Mouse (Mus musculus) bone marrow macrophage, adult 2 months (primary cell): ENCODE measurements around the gene Mrpl53. TPM values are rescaled to one million over a fixed set of nuclear protein-coding genes. Genes with fewer than 3 reads are reported as not detected.

Source experiments
- H3K27ac ChIP-seq: 2 replicates; pipeline ENCODE4 v1.5.1; 2012; ENCODE audit warnings: low read depth, low read length; ENCODE audit not compliant: insufficient read depth
- H3K4me1 ChIP-seq: 2 replicates; pipeline ENCODE4 v1.6.1; 2012; ENCODE audit warnings: low read length; ENCODE audit not compliant: control insufficient read depth, insufficient read depth
- H3K4me3 ChIP-seq: 2 replicates; pipeline ENCODE4 v1.5.1; 2012; ENCODE audit warnings: mild to moderate bottlenecking, low read length, moderate library complexity; ENCODE audit not compliant: insufficient read depth
- CTCF ChIP-seq: IDR thresholded peaks from 2 replicates; pipeline ENCODE4 v1.5.1; 2012; ENCODE audit warnings: low read depth, mild to moderate bottlenecking, low read length, moderate library complexity
- POLR2A ChIP-seq: IDR thresholded peaks from 2 replicates; pipeline ENCODE4 v1.6.1; 2012; ENCODE audit warnings: mild to moderate bottlenecking, low read depth, low read length, borderline replicate concordance
- polyA plus RNA-seq: library from polyadenylated mRNA; stranded (reverse); fragments of >200 nt; gene quantifications from 2 replicates; pipeline ENCODE4 v1.2.4, GENCODE M21; 2012; ENCODE audit not compliant: missing spikeins, insufficient read depth, insufficient read length

The Mrpl53 gene
- polyA plus RNA-seq, result 26.5 and 26.9 TPM in 2 replicates

DNA sequence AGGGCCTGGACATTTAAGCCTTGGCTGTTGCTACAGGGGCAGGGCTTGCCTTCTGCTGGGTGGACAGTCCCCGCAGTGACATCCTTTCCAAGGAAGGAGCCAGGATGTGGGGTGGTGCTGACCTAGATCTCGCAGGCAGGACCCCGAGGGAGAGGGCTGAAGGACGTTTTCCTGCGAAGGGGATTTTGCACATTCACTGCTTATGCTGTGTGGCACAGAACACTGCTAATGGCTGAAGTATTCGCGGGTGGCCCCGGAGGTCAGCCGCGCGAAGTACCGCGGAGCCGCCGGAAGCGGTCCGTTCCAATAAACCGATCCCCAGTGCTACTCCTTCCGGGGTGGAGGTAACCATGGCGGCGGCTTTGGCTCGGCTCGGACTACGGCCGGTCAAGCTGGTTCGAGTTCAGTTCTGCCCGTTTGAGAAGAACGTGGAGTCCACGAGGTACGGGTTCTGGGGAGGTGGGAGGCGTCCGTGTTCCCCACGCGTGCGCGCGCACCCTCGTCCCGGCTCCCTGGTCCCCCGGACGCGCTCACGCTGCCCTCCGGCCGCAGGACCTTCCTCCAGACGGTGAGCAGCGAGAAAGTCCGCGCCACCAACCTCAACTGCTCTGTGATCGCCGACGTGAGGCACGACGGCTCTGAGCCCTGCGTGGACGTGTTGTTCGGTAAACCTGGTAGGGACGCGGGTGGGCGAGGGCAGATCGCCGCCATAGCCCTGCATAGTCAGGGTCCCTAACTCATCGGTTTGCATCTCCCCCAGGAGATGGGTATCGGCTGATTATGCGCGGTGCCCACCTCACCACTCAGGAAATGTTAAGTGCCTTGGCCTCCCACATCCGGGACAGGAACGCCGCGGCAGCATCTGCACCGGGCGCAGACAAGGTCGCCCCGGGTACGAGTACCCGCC lies at the start of gene Mrpl53:
Gene Mrpl53, plus strand, starts transcription at position 279 of the 907 bp plus-strand sequence.
- H3K4me1 ChIP-seq, result peaks cover 7% of the 10 kb centered on the region
- H3K4me3 ChIP-seq, result peak within 1 kb of the TSS; percentile 89
- TF ChIP-seq CTCF, result no peak
- TF ChIP-seq POLR2A, result no peak

DNA sequence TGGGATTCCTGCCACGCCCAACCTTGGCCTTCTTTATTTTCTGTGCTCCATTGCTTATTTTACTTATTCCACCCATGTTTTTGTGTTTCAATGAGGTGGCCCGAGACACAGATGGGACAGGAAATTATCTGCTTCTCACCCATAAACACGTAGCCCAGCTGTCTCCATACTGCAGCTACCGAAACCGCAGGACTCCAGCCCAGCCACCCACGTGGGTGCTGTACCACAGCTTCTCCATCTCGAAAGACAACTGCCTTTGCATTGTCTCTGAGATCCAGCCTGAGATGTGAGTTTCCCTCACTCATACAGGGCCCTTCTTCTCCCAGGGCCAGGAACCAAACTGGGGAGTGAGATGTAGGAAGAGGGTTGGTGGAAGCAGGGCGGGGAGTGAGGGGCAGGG lies 42.8 kb upstream of the Mrpl53 start:
- Histone ChIP-seq H3K4me3 (no peak overlapping the region), H3K4me1 (peaks cover 3% of the 10 kb centered on the region; the same call in 1 of the 2 replicates), H3K27ac (no peak overlapping the region)
- TF ChIP-seq POLR2A, result no peak
- no peak for TF ChIP-seq CTCF

More for the DNA sequence above, at the start of gene Mrpl53:
- H3K27ac ChIP-seq, result peak within 1 kb of the TSS; percentile 70

DNA sequence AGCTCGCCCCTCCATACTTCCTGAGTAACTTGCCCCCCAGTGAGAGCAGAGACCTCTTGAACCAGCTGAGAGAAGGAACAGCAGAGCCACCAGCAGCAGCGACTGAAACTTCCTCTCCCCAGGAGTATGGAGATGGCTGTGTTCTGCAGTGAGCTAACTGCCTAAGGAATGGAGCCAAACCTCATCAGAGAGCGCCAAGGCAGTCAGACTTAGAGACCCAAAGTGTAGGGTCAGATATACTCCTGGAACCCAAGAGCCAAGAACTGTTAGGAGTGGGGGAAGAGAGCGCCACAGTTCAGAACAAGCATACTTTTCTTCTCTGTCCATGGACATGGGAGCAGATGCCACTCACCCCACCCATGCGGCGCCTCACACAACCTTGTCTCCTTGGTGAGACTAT lies 42.4 kb upstream of the Mrpl53 start:
- TF ChIP-seq CTCF (no peak), POLR2A (0 out of 2 replicates have a peak, but pooled peaks have one; percentile 37)
- Histone ChIP-seq H3K4me1 (peaks cover 3% of the 10 kb centered on the region; the same call in 1 of the 2 replicates), H3K4me3 (no peak overlapping the region)

DNA sequence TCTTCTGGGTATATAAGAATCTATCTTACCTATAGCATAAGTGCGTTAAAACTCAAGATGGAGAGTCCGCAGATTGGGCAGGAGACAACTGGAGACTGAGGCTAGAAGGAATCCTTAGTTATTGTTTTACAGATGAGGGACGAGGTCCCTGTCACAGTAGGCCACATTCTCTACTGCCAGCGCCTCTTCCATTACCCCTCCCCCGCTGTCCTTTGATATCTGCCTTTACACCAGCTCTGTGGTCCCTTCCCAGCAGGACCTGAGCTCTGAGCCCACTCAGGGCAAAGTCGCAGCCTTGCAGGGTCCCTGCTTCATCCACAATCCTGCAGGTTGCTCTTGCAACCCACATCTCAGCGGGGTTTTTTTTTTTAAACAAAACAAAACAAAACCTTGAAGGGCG lies 40.6 kb upstream of the Mrpl53 start:
- TF ChIP-seq POLR2A (no peak), CTCF (no peak)
- H3K27ac ChIP-seq, result no peak overlapping the region
- H3K4me3 ChIP-seq, result no peak overlapping the region
- peaks cover 3% of the 10 kb centered on the region; the same call in 1 of the 2 replicates for H3K4me1 ChIP-seq

More for the DNA sequence above, 42.4 kb upstream of the Mrpl53 start:
- no peak overlapping the region for H3K27ac ChIP-seq

DNA sequence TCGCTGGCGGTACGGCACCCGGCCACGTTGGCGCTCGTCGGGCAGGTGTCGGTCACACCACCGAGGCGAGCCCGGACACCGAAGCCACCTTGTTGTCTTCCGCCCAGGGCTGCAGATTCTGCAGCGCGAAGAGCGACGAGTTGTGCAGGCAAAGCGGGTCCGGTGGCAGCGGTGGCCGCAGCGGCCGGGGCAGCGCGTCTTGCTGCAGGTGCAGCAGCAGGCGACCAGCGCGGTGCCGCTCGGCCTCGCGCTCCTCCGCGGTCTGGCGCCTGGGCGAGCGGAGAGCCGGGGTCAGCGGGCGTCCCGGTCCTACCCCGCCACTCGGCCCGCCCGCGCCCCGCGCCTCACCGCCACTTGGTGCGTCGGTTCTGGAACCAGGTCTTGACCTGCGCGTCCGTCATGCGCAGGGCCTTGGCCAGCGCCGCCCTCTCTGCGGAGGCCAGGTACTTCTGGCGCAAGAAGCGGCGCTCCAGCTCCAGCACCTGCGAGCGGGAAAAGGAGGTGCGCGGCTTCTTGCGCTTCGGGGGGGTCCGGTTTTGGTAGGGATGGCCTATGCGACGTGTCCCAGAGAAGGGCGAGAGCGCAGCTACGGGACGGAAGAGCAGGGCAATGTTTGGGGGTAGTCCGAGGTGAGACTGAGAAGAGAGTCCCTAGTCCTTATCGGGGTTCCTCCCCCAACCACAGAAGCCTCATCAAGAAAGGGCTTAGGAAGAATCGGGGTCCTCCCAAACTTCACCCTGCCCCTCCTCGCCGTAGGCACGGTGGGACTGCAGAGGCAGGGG lies 39.9 kb upstream of the Mrpl53 start:
- Histone ChIP-seq H3K4me3 (peak overlapping the region; percentile 27), H3K27ac (no peak overlapping the region), H3K4me1 (peaks cover 3% of the 10 kb centered on the region; the same call in 1 of the 2 replicates)
- TF ChIP-seq CTCF, result no peak
- TF ChIP-seq POLR2A, result no peak

DNA sequence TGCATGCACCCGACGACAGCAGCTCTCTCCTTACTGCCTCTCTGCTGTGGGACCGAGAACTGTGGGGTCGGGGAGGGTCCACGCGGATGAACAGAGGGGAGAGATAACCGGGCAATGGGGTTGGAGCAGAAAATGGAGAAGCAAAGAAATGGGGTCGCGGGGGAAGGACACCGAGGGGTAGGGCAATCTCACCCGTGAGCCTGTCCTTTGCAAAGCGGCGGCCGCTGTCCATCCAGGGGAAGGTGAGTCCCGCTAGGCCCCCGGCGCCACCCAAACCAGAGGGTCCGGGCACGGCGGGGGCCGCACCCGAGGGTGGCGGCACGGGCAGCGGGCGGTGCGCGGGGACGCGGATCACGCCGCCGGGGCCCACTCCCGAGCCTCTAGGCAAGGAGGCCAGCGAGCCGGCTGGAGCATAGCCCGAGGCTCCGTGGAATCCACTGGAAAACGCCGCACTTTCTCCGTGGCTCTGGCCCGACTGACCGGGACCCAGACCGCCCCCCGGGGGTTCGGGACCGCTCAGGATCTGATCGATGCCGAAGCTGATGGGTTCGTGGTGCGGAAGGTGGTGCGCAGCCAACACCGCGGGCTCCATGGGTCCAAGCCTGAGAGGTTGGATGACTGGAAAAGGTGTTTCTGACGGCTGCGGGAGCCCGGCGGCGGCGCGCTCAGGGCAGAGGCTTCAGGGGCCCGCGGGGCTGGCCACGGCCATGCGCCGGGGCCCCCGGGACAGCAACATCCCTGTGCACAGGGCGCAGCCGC lies 39.2 kb upstream of the Mrpl53 start:
- TF ChIP-seq CTCF (no peak), POLR2A (no peak)
- H3K4me3 ChIP-seq, result peak overlapping the region; percentile 27
- peaks cover 3% of the 10 kb centered on the region; the same call in 1 of the 2 replicates for H3K4me1 ChIP-seq
- no peak overlapping the region for H3K27ac ChIP-seq

DNA sequence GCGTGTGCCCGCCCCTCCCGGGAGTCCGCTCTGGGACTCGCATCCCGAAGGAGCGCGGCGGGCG lies 38.8 kb upstream of the Mrpl53 start, which contains the start of gene Tlx2:
Gene Tlx2, minus strand, starts transcription at position 47 of the 64 bp plus-strand sequence.
- Histone ChIP-seq H3K4me3 (peak within 1 kb of the TSS; percentile 27), H3K27ac (no peak within 1 kb of the TSS), H3K4me1 (peaks cover 3% of the 10 kb centered on the region; the same call in 1 of the 2 replicates)
- TF ChIP-seq POLR2A (no peak), CTCF (no peak)

DNA sequence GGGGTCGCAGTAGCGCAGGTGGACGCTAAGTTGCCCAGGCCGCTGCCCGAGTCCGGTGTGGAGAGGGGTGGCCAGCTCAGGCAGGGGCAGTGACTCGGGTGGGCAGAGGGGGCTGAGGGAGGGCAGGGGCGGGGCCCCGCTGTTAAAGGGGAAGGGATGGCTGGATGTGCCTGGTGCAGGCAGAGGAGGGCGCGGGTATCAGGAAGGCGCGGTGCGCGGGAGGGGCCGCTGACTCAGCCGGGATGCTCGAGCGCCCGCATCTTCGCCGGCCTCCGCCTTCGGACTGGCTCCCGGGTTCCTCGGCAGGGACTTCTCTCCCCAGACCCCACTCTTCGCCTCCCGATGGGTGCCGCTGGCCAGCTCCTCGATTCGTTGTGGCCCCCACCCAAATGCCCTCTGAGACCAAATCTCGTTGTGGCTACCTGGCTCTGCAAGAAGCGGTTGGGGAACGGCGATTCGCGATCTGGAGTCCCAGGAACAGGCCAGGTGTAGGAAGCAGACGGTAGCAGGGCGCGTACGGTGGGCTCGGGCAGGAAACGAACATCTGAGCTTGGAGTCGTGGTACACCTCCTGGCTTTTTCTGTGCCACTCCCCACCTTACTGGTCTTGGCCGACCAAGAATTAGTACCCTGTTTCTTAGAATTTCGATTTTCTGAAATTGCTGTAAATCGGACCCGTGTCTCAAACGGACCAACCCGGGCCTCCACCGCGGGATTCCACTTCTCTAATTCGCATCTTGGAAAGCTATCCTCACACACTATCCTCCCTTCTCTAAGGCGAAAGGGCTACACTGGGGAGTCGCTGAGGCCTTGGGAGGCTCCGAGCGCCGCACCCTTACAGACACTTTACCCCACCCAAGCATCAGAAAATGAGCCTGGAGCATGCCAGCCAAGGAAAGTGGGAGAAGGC lies 38.3 kb upstream of the Mrpl53 start:
- Histone ChIP-seq H3K4me1 (peaks cover 3% of the 10 kb centered on the region; the same call in 1 of the 2 replicates), H3K27ac (no peak overlapping the region), H3K4me3 (peak overlapping the region; percentile 27)
- no peak for TF ChIP-seq CTCF
- no peak for TF ChIP-seq POLR2A
